Mouse (Mus musculus): ENCODE results near the gene Fam120a. TPM values are rescaled to one million over a fixed set of nuclear protein-coding genes. Genes with fewer than 3 reads are reported as not detected.

Fam120a gene
- total and polyA plus RNA-seq, 3 experiments = 66.2 to 119 (median 82.7) TPM

GRCm38 (mm10) chr13:48845308-48845707 is 122.5 kb downstream of the Fam120a start:
- H3K9ac ChIP-seq (ENCODE audit: control insufficient read depth, low read depth, low read length, poor library complexity, severe bottlenecking) = no peak overlapping the region
- no peak overlapping the region for H3K4me3 ChIP-seq (ENCODE audit: control insufficient read depth in 1 of 2, insufficient read depth in 1 of 2, low read depth in 2 of 2, low read length in 2 of 2)
- H3K4me1 ChIP-seq (ENCODE audit: control insufficient read depth in 1 of 2, insufficient read depth in 2 of 2, low read length in 2 of 2) = peaks cover 0 to 10% of the 10 kb centered on the region in 2 experiments; a peak in 3 of 4 replicates
- DNase-seq (ENCODE audit: low read depth, low spot score) = peak; percentile 98
- TF ChIP-seq MAFK (IDR thresholded peaks at IDR 0.05; ENCODE audit: borderline replicate concordance, low read depth, low read length) = peak; percentile 86; the same call in 1 of the 2 replicates
- TF ChIP-seq TCF12 (IDR thresholded peaks at IDR 0.05; ENCODE audit: low read depth, low read length) = peak; percentile 75
- peak; percentile 64; the same call in 1 of the 2 replicates for TF ChIP-seq E2F4 (IDR thresholded peaks at IDR 0.05; ENCODE audit: borderline replicate concordance, low read depth, low read length)
- TF ChIP-seq GATA1 (IDR thresholded peaks at IDR 0.05; ENCODE audit: low read depth, low read length) = peak; percentile 98
- TF ChIP-seq CHD1 (IDR thresholded peaks at IDR 0.05; ENCODE audit: low read depth, low read length) = no peak
- peak; percentile 70 for TF ChIP-seq TAL1 (IDR thresholded peaks at IDR 0.05; ENCODE audit: low read length)
- TF ChIP-seq MYC (IDR thresholded peaks at IDR 0.05; ENCODE audit: low read depth, low read length) = peak; percentile 57; the same call in 1 of the 2 replicates
- no peak for TF ChIP-seq MAZ (IDR thresholded peaks at IDR 0.05; ENCODE audit: low read depth, low read length)
- TF ChIP-seq ETS1 (IDR thresholded peaks at IDR 0.05; ENCODE audit: low read depth, low read length) = peak; percentile 96
- TF ChIP-seq GABPA (IDR thresholded peaks at IDR 0.05; ENCODE audit: low read depth, low read length) = no peak
- peak; percentile 60; the same call in 1 of the 2 replicates for TF ChIP-seq MAX (IDR thresholded peaks at IDR 0.05; ENCODE audit: low read length)
- TF ChIP-seq RAD21 (IDR thresholded peaks at IDR 0.05; ENCODE audit: low read depth, low read length) = no peak
- peak in 2 of 3 experiments; percentile 24 to 42; a peak in 3 of 6 replicates for TF ChIP-seq CTCF (IDR thresholded peaks at IDR 0.05 in 2 of 3, conservative IDR thresholded peaks at IDR 0.05 in 1 of 3; ENCODE audit: control insufficient read depth in 1 of 3, insufficient read depth in 1 of 3, low read depth in 2 of 3, low read length in 3 of 3, poor library complexity in 1 of 3, severe bottlenecking in 1 of 3)
- TF ChIP-seq ZC3H11A (IDR thresholded peaks at IDR 0.05; ENCODE audit: low read depth, low read length) = no peak
- TF ChIP-seq USF2 (IDR thresholded peaks at IDR 0.05; ENCODE audit: borderline replicate concordance in 1 of 2, insufficient read depth in 1 of 2, low read depth in 1 of 2, low read length in 2 of 2) = no peak
- peak; percentile 45; the same call in 1 of the 2 replicates for TF ChIP-seq RCOR1 (IDR thresholded peaks at IDR 0.05; ENCODE audit: low read depth, low read length)
- peak; percentile 98 for TF ChIP-seq SIN3A (IDR thresholded peaks at IDR 0.05; ENCODE audit: low read length)
- TF ChIP-seq USF1 (IDR thresholded peaks at IDR 0.05; ENCODE audit: low read depth, low read length) = no peak
- TF ChIP-seq ZKSCAN1 (IDR thresholded peaks at IDR 0.05; ENCODE audit: low read depth, low read length) = no peak
- TF ChIP-seq TBP (IDR thresholded peaks at IDR 0.05; ENCODE audit: low read depth, low read length) = peak; percentile 75
- peak; percentile 67; the same call in 1 of the 2 replicates for TF ChIP-seq MYB (IDR thresholded peaks at IDR 0.05; ENCODE audit: low read depth, low read length)
- TF ChIP-seq MXI1 (IDR thresholded peaks at IDR 0.05; ENCODE audit: low read depth, low read length) = peak; percentile 54; the same call in 1 of the 2 replicates
- TF ChIP-seq ZMIZ1 (IDR thresholded peaks at IDR 0.05; ENCODE audit: low read depth, low read length) = no peak
- TF ChIP-seq ZNF384 (IDR thresholded peaks at IDR 0.05; ENCODE audit: low read depth, low read length) = no peak
- TF ChIP-seq CHD2 (IDR thresholded peaks at IDR 0.05; ENCODE audit: low read length) = no peak
- 0 out of 2 replicates have a peak, but pooled peaks have one; percentile 68 for TF ChIP-seq JUND (IDR thresholded peaks at IDR 0.05; ENCODE audit: low read depth, low read length)
- TF ChIP-seq SMC3 (IDR thresholded peaks at IDR 0.05; ENCODE audit: low read depth, low read length) = no peak
- TF ChIP-seq BHLHE40 (IDR thresholded peaks at IDR 0.05; ENCODE audit: borderline replicate concordance, low read depth, low read length) = no peak
- TF ChIP-seq NELFE (IDR thresholded peaks at IDR 0.05; ENCODE audit: low read depth, low read length) = no peak; the same call in 1 of the 2 replicates
- TF ChIP-seq POLR2AphosphoS5 (IDR thresholded peaks at IDR 0.05; ENCODE audit: borderline replicate concordance, low read depth, low read length) = no peak
- TF ChIP-seq ELF1 (IDR thresholded peaks at IDR 0.05; ENCODE audit: low read depth, low read length) = peak; percentile 63; the same call in 1 of the 2 replicates
- peak in 1 of 2 experiments; percentile 53; a peak in 2 of 4 replicates for TF ChIP-seq POLR2A (IDR thresholded peaks at IDR 0.05; ENCODE audit: control insufficient read depth in 1 of 2, insufficient read depth in 1 of 2, low read depth in 1 of 2, low read length in 2 of 2, poor library complexity in 1 of 2)
- TF ChIP-seq HCFC1 (IDR thresholded peaks at IDR 0.05; ENCODE audit: low read depth, low read length) = peak; percentile 87
- no peak for TF ChIP-seq UBTF (IDR thresholded peaks at IDR 0.05; ENCODE audit: borderline replicate concordance, insufficient read depth, low read depth, low read length)
- peak; percentile 57; the same call in 1 of the 2 replicates for TF ChIP-seq KAT2A (conservative IDR thresholded peaks at IDR 0.05; ENCODE audit: low read depth, low read length)
- TF ChIP-seq EP300 (IDR thresholded peaks at IDR 0.05; ENCODE audit: low read depth in 1 of 2, low read length in 2 of 2) = peak; percentile 83
- TF ChIP-seq MEF2A (IDR thresholded peaks at IDR 0.05; ENCODE audit: extremely low read depth, insufficient replicate concordance, low read depth, low read length, poor library complexity, severe bottlenecking) = no peak
- H3K27ac ChIP-seq (ENCODE audit: control insufficient read depth, low read depth, low read length) = peak overlapping the region; percentile 78
- H3K9me3 ChIP-seq (replicated peaks; ENCODE audit: insufficient read depth, low read length) = no peaks in the 10 kb centered on the region
- peaks cover 38% of the 10 kb centered on the region for H3K79me2 ChIP-seq (ENCODE audit: control insufficient read depth, insufficient read depth, low read length, poor library complexity)
- peaks cover 0 to 14% of the 10 kb centered on the region in 2 experiments; a peak in 2 of 4 replicates for H3K36me3 ChIP-seq (ENCODE audit: control insufficient read depth in 1 of 2, insufficient read depth in 2 of 2, low read length in 2 of 2)
- no peaks in the 10 kb centered on the region for H3K27me3 ChIP-seq (ENCODE audit: control insufficient read depth in 1 of 2, insufficient read depth in 2 of 2, low read length in 2 of 2)

All from MEL (cell line).